Mouse (Mus musculus) liver, postnatal 0 days (tissue): ENCODE measurements around the gene Jpt1.
"Not testable (repeated sequence)": the region's sequence is repeated elsewhere in the genome, so short reads cannot be mapped to it uniquely, and the experiment has no call there.

Experiments used
- CTCF ChIP-seq: sonication (generic); IDR thresholded peaks from 2 replicates; pipeline ENCODE4 v1.5.1; 2016; ENCODE audit warnings: antibody characterized with exemption, low read depth
- EP300 ChIP-seq: IDR thresholded peaks from 2 replicates; pipeline ENCODE4 v1.6.1; 2016; ENCODE audit warnings: antibody characterized with exemption, low read depth, mild to moderate bottlenecking

GRCm38 (mm10) chr11:115477388-115477787 lies 36.8 kb downstream of the Jpt1 start:
- not testable (repeated sequence) for TF ChIP-seq CTCF, EP300
